Mouse (Mus musculus) bone marrow, adult 2 months (tissue): ENCODE results near the gene Miga1. TPM values are rescaled to one million over a fixed set of nuclear protein-coding genes. Genes with fewer than 3 reads are reported as not detected.

Experiments used
- H3K27ac ChIP-seq: fragments of 200-500 bp; 2 replicates; pipeline ENCODE4 v1.5.1; 2012; ENCODE audit warnings: low read depth, mild to moderate bottlenecking, control low read depth, inconsistent platforms, low read length; ENCODE audit not compliant: control insufficient read depth, poor library complexity, insufficient read depth
- H3K4me1 ChIP-seq: fragments of 200-500 bp; 2 replicates; pipeline ENCODE4 v1.6.1; 2011; ENCODE audit warnings: low read length; ENCODE audit not compliant: control insufficient read depth, insufficient read depth
- H3K4me3 ChIP-seq: fragments of 200-500 bp; replicated peaks from 2 replicates; pipeline ENCODE3; 2011; ENCODE audit warnings: mild to moderate bottlenecking, low read depth, low read length, control low read depth; ENCODE audit not compliant: control insufficient read depth
- CTCF ChIP-seq: fragments of 200-500 bp; IDR thresholded peaks from 2 replicates; pipeline ENCODE4 v1.5.1; 2011; ENCODE audit warnings: low read length, control low read depth; ENCODE audit not compliant: control insufficient read depth, insufficient read depth
- POLR2A ChIP-seq: fragments of 200-500 bp; IDR thresholded peaks from 2 replicates; pipeline ENCODE4 v1.6.1; 2011; ENCODE audit warnings: low read depth, mild to moderate bottlenecking, control low read depth, low read length, borderline replicate concordance; ENCODE audit not compliant: control insufficient read depth
- WGBS: fragments of 180-500 bp; shearing (Covaris S2); methylation state at CpG from one replicate; pipeline ENCODE4 v1.1.7; 2018; 5-methylcytosine and 5-hydroxymethylcytosine counted together
- polyA plus RNA-seq: library from polyadenylated mRNA; stranded (reverse); fragments of >200 nt; gene quantifications from 2 replicates; pipeline ENCODE4 v1.2.4, GENCODE M21; 2011; ENCODE audit warnings: low replicate concordance; ENCODE audit not compliant: missing spikeins, insufficient read depth, insufficient read length

The Miga1 gene
- polyA plus RNA-seq, 1 experiment, result 2.8 TPM

GRCm38 (mm10) chr3:152350966-152351365 lies 10.8 kb upstream of the Miga1 start:
- H3K4me3 ChIP-seq, result no peak overlapping the region
- H3K4me1 ChIP-seq, result peaks cover 3% of the 10 kb centered on the region
- TF ChIP-seq POLR2A, result no peak
- no peak for TF ChIP-seq CTCF
- 85% methylated on average over 5 of the region's 5 CpGs for WGBS
- H3K27ac ChIP-seq, result no peak overlapping the region

DNA sequence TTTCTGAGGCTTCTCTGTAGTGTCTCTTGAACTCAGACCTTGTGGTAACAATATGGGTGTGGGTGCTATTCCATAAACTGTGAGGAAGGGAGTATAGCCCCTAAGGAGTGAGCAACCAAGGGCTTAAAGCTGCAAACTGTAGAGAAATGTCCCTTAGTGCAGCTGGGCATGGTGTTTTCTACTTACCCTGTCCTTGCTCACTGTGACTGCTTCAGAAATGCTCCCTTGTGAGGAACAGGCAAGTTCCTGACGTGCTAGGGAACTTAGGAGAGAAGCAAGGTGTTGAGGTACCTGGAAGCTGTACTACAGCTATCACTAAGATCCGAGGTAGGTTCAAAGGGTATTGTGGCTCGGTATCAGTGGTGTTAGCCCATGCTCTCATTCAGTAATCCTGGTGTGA lies 10.2 kb upstream of the Miga1 start:
- WGBS, result 82% methylated on average over 3 of the region's 3 CpGs
- TF ChIP-seq CTCF (no peak), POLR2A (no peak)
- peaks cover 3% of the 10 kb centered on the region for H3K4me1 ChIP-seq
- H3K27ac ChIP-seq, result no peak overlapping the region
- H3K4me3 ChIP-seq, result no peak overlapping the region

GRCm38 (mm10) chr3:152348011-152348830 lies 8.0 kb upstream of the Miga1 start:
- WGBS, result 64% methylated on average over 10 of the region's 10 CpGs
- no peak for TF ChIP-seq CTCF
- no peak for TF ChIP-seq POLR2A
- H3K27ac ChIP-seq, result no peak overlapping the region
- H3K4me3 ChIP-seq, result peak overlapping the region; percentile 10
- H3K4me1 ChIP-seq, result peaks cover 3% of the 10 kb centered on the region

DNA sequence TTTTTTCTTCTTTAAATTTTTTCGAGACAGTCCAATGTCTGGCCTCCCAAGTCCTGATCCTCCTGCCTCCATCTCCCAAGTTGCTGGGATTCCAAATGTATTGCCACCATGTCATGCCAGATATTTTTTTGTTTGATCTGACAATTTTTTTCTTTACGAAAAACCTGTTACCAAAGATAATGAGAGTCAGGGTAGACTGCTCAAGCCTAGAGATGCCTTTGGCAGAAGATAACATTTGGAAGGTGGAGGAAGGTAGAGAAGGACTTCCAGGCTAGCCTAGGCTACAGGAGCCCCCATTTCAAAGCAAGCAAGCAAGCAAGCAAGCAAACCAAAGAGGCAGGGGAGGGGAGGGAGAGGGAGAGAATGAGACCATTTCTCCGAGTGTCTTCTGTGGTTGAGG lies 7.0 kb upstream of the Miga1 start:
- TF ChIP-seq POLR2A (no peak), CTCF (no peak)
- peak overlapping the region; percentile 96 for H3K4me3 ChIP-seq
- H3K4me1 ChIP-seq, result peaks cover 3% of the 10 kb centered on the region
- 47% methylated on average over 3 of the region's 3 CpGs for WGBS
- H3K27ac ChIP-seq, result no peak overlapping the region

- WGBS, result under 1% methylated on average over 54 of the region's 54 CpGs
- Histone ChIP-seq H3K27ac (peak overlapping the region; percentile 84), H3K4me1 (peaks cover 3% of the 10 kb centered on the region), H3K4me3 (peak overlapping the region; percentile 96)
- TF ChIP-seq CTCF (no peak), POLR2A (no peak)
Observed at GRCm38 (mm10) chr3:152346633-152347141, 6.5 kb upstream of the Miga1 start.

DNA sequence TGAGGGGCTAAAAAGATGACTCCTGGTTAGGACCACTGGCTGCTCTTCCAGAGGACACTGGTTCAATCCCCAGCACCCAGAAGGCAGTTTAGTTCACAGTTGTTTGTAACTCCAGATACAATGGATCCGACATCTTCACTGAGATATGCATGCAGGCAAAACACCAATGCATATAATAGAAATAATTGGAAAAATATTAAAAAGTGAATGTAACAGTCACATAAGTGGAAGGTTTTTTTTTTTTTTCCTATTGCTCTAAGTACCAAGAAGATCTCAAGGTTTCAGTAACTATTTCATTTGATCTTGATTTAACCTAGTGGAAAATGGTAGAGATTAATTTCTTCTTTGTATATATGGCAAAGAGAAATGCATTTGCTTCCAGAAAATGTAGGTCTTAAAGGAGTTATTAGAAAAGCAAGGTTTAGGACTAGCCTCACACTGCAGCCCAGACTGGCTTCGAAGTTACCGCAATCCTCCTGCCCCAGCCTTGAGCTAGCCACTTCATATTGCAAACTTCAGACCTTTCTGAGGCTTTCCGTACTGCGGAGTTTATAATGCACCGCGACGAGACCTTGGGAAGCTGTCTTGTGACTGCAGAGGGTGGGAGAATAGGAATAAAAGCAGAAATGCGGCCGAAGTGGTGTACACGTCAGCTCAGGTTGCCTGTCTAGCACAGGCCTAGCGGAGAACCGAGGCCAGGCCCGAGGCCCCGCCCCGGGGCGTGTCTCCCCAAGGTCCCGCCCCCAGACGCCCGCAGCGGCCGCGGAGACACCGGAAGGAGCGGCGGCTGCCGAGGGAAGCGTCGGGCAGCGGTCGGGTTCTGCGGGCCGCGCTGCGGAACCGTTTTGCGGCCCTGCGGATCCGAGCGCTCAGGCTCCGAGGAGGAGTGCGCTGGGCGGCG lies 5.8 kb upstream of the Miga1 start, which contains the start of gene Usp33:
Gene Usp33 (plus strand): TSS at position 747 of the 901 bp plus-strand sequence.
- WGBS, result 7% methylated on average over 44 of the region's 44 CpGs
- peaks cover 3% of the 10 kb centered on the region for H3K4me1 ChIP-seq
- H3K4me3 ChIP-seq, result peak within 1 kb of the TSS; percentile 96
- no peak for TF ChIP-seq CTCF
- peak; percentile 78; the same call in 1 of the 2 replicates for TF ChIP-seq POLR2A
- H3K27ac ChIP-seq, result peak within 1 kb of the TSS; percentile 84

- H3K4me3 ChIP-seq, result no peak overlapping the region
- peaks cover 3% of the 10 kb centered on the region; the same call in 1 of the 2 replicates for H3K4me1 ChIP-seq
- no peak for TF ChIP-seq CTCF
- TF ChIP-seq POLR2A, result no peak
- whole genome bisulfite sequencing, result 90% methylated on average over 15 of the region's 15 CpGs
- no peak overlapping the region for H3K27ac ChIP-seq
Observed at GRCm38 (mm10) chr3:152342961-152343517, 2.8 kb upstream of the Miga1 start.
